Mouse (Mus musculus) adrenal gland, postnatal 14 days (tissue): Measurements from ENCODE around the gene D330045A20Rik. TPM values are rescaled to one million over a fixed set of nuclear protein-coding genes. Genes with fewer than 3 reads are reported as not detected.
"Not testable (repeated sequence)": the region's sequence is repeated elsewhere in the genome, so short reads cannot be mapped to it uniquely, and the experiment has no call there.

Experiments used
- DNase-seq: peaks from one replicate; pipeline ENCODE4 v3.0.0; 2021; ENCODE audit warnings: mixed read lengths
- long read RNA-seq, 2 experiments: library from polyadenylated mRNA; stranded (forward); transcript quantifications; one replicate each; pipeline ENCODE4 v2.0.0; 2021
- total RNA-seq: library from RNA; stranded (reverse); gene quantifications from 2 replicates; pipeline ENCODE4 v1.2.3, GENCODE M21; 2021

D330045A20Rik gene
- 0.49 and 0.78 TPM in 2 replicates for total RNA-seq
- long read RNA-seq, experiment 1, result 0 reads
- long read RNA-seq, experiment 2, partial matches to known transcripts, result 0 of 1 reads
- long read RNA-seq, experiment 2, other reads (novel, unspliced or antisense), result 0 of 1 reads

- peak; percentile 20 for DNase-seq
Measured at GRCm38 (mm10) chrX:139480022-139480894, at the start of gene D330045A20Rik. TSS of gene D330045A20Rik (plus strand) at chrX:139480367.

GRCm38 (mm10) chrX:139432550-139432949 is 47.6 kb upstream of the D330045A20Rik start:
- no peak for DNase-seq

- no peak for DNase-seq
Measured at GRCm38 (mm10) chrX:139435202-139435601, 45.0 kb upstream of the D330045A20Rik start.

- not testable (repeated sequence) for DNase-seq
Measured at GRCm38 (mm10) chrX:139441057-139441456, 39.1 kb upstream of the D330045A20Rik start.

GRCm38 (mm10) chrX:139456812-139457211 is 23.4 kb upstream of the D330045A20Rik start:
- DNase-seq, result no peak

GRCm38 (mm10) chrX:139482083-139482482 is 1.9 kb downstream of the D330045A20Rik start:
- DNase-seq, result no peak

GRCm38 (mm10) chrX:139484974-139485373 is 4.8 kb downstream of the D330045A20Rik start:
- no peak for DNase-seq

GRCm38 (mm10) chrX:139516156-139516555 is 36.0 kb downstream of the D330045A20Rik start:
- DNase-seq, result no peak

GRCm38 (mm10) chrX:139519251-139519650 is 39.1 kb downstream of the D330045A20Rik start:
- no peak for DNase-seq

GRCm38 (mm10) chrX:139524303-139525091 is 44.3 kb downstream of the D330045A20Rik start:
- no peak for DNase-seq

GRCm38 (mm10) chrX:139525724-139526123 is 45.6 kb downstream of the D330045A20Rik start:
- DNase-seq, result no peak

- no peak for DNase-seq
Measured at GRCm38 (mm10) chrX:139526984-139527383, 46.8 kb downstream of the D330045A20Rik start.

- DNase-seq, result no peak
Measured at GRCm38 (mm10) chrX:139529678-139530077, 49.5 kb downstream of the D330045A20Rik start.

GRCm38 (mm10) chrX:139532293-139532692 is 52.1 kb downstream of the D330045A20Rik start:
- DNase-seq, result no peak

GRCm38 (mm10) chrX:139537641-139538397 is 57.7 kb downstream of the D330045A20Rik start:
- no peak for DNase-seq

- no peak for DNase-seq
Measured at GRCm38 (mm10) chrX:139543726-139544125, 63.6 kb downstream of the D330045A20Rik start.

GRCm38 (mm10) chrX:139550456-139550855 is 70.3 kb downstream of the D330045A20Rik start:
- DNase-seq, result no peak

GRCm38 (mm10) chrX:139552090-139552489 is 71.9 kb downstream of the D330045A20Rik start:
- no peak for DNase-seq

GRCm38 (mm10) chrX:139562255-139562924 is 82.2 kb downstream of the D330045A20Rik start:
- no peak for DNase-seq

- DNase-seq, result no peak
Measured at GRCm38 (mm10) chrX:139562925-139563461, 82.8 kb downstream of the D330045A20Rik start, which contains the start of gene Rnf128. TSS of gene Rnf128 (plus strand) at chrX:139563316.

- DNase-seq, result no peak
Measured at GRCm38 (mm10) chrX:139570054-139570453, 89.9 kb downstream of the D330045A20Rik start.
